Mouse (Mus musculus) hindbrain, postnatal 0 days (tissue): ENCODE data around the gene Hoxb3. TPM values are rescaled to one million over a fixed set of nuclear protein-coding genes. Genes with fewer than 3 reads are reported as not detected.

Experiments
- ATAC-seq: fragments of 200-750 bp; cut with Nextera tagmentation; 2 replicates; pipeline ENCODE4 v1.8.0; 2017; ENCODE audit warnings: mild to moderate bottlenecking, moderate TSS enrichment, moderate library complexity
- DNase-seq: peaks from one replicate; pipeline ENCODE4 v3.0.0-alpha.2; 2015; ENCODE audit warnings: low spot score
- H3K27ac ChIP-seq: fragments of 300-500 bp; sonication (generic); 2 replicates; pipeline ENCODE4 v1.5.1; 2014; ENCODE audit warnings: mild to moderate bottlenecking
- H3K27me3 ChIP-seq: fragments of 300-500 bp; sonication (generic); 2 replicates; pipeline ENCODE4 v1.6.1; 2014; ENCODE audit warnings: low read length, mixed read lengths; ENCODE audit not compliant: insufficient read depth
- H3K36me3 ChIP-seq: fragments of 300-500 bp; sonication (generic); 2 replicates; pipeline ENCODE4 v1.6.1; 2014; ENCODE audit warnings: low read length, mixed read lengths; ENCODE audit not compliant: insufficient read depth
- H3K4me1 ChIP-seq: fragments of 300-500 bp; sonication (generic); 2 replicates; pipeline ENCODE4 v1.6.1; 2014; ENCODE audit warnings: antibody characterized with exemption, low read length, mixed read lengths; ENCODE audit not compliant: insufficient read depth
- H3K4me2 ChIP-seq: fragments of 300-500 bp; sonication (generic); 2 replicates; pipeline ENCODE4 v1.6.1; 2014; ENCODE audit warnings: low read depth, mild to moderate bottlenecking, low read length, moderate library complexity, mixed read lengths
- H3K4me3 ChIP-seq: fragments of 300-500 bp; sonication (generic); 2 replicates; pipeline ENCODE4 v1.5.1; 2014; ENCODE audit warnings: low read length
- H3K9ac ChIP-seq: fragments of 300-500 bp; sonication (generic); replicated peaks from 2 replicates; pipeline ENCODE4 v1.6.1; 2014; ENCODE audit warnings: mild to moderate bottlenecking, low read length, moderate library complexity, mixed read lengths
- H3K9me3 ChIP-seq: fragments of 300-500 bp; sonication (generic); 2 replicates; pipeline ENCODE4 v1.6.1; 2016; ENCODE audit warnings: low read length, mixed read lengths
- CTCF ChIP-seq: IDR thresholded peaks from 2 replicates; pipeline ENCODE4 v1.5.1; 2016; ENCODE audit warnings: antibody characterized with exemption, control low read depth, low read depth
- WGBS: fragments of 180-500 bp; shearing (Covaris S2); extraction: QIAGEN DNeasy Blood & Tissue Kit; methylation state at CpG from one replicate; pipeline ENCODE4 v1.1.7; 2014; 5-methylcytosine and 5-hydroxymethylcytosine counted together
- polyA plus RNA-seq: library from polyadenylated mRNA; unstranded; fragments of >200 nt; fragmentation: Nextera tagmentation; extraction: Ambion mirVana; gene quantifications from 2 replicates; pipeline ENCODE4 v1.2.1, GENCODE M21; 2015
- total RNA-seq: library from RNA; depleted of rRNA; stranded (reverse); fragments of >200 nt; gene quantifications from 2 replicates; pipeline ENCODE4 v1.2.3, GENCODE M21; 2014

Hoxb3 gene
- total and polyA plus RNA-seq, 2 experiments from 2014 or later = 8.1 to 42.2 TPM

DNA sequence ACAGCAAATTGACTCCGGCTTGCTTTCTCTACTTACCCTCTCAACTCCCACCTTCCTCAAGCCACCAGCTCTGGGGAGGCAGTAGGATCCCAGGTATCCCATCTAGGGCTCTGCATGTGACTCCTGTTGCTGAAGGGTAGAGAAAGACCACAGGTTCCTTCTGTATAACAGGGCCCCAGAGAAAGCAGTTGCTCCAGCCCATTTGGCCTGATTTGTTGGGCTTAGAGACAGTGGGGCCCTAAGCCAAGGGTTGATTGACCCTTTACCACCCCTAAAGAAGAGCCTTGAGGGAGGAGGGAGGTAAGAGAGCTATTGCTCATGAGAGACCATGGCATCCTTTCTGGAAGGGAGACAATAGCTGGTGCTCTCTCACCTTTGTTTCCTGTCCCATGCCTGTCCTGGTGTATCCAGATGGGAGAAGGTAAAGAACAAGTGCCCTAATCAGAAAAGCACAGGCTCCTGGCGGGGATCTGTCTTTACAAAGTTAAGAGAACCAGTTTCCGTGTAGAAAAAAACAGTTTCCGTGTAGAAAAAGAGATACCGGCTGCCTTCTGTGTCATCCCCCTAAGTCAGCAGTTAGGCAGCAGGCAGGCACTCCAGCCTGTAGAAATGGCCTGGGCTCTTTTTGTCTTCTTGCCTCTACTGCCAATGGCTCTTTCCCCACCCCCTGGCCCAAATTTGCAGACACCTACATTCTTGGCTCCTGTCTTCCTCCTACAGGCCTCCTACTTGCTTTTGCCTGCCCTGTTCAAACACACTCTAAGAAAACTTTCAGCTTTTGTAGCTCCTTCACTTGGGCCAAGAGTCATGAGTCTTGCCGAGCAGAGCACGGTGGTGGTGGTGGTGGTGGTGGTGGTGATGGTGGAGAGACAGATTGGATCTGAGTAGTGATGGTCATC, 16.1 kb downstream of the Hoxb3 start:
- no peak for TF ChIP-seq CTCF
- 14% methylated on average over 7 of the region's 7 CpGs for WGBS
- Histone ChIP-seq H3K27ac (peak overlapping the region; percentile 89), H3K9me3 (no peaks in the 10 kb centered on the region), H3K4me1 (0 out of 2 replicates have a peak, but pooled peaks cover 2% of the 10 kb centered on the region), H3K9ac (no peak overlapping the region), H3K27me3 (peaks cover 70% of the 10 kb centered on the region), H3K36me3 (no peaks in the 10 kb centered on the region), H3K4me3 (no peak overlapping the region), H3K4me2 (peak overlapping the region; percentile 58)
- DNase-seq (no peak), ATAC-seq (no peak)

DNA sequence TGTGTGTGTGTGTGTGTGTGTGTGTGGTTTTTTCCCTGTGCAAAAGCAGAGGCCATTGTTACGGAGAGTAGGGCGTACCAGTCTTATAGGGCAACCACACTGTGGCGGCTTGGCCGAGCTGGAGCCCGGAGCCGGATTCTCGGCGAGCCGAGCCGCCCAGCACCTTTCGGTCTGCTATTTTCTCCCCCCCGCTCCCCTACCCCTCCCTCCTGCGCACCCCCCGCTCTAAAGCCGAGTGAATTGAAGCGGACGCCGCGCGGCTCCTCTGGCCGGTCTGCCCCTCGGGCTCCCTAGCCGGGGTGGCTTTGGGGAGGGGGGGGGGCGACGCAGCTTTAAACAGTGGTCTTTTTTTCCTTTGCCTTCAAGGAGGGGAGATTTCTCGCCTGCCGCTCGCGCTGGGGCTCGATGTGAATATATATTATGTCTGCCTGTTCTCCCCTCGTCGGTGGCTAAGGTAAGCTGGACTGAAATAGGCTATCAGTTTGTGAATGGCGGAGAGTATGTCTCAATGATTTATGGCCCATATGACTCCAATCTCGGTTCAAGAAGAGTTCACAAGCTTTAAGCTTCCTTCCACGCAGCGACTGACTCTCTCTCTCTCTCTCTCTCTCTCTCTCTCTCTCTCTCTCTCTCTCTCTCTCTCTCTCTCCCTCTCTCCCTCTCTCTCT, 17.7 kb downstream of the Hoxb3 start:
- no peaks in the 10 kb centered on the region for H3K36me3 ChIP-seq
- H3K4me2 ChIP-seq = peak overlapping the region; percentile 58
- H3K9me3 ChIP-seq = no peaks in the 10 kb centered on the region
- H3K27ac ChIP-seq = peak overlapping the region; percentile 89
- no peak for TF ChIP-seq CTCF
- ATAC-seq (peak; percentile 48; the same call in 1 of the 2 replicates), DNase-seq (peak; percentile 73)
- peak overlapping the region; percentile 34 for H3K4me3 ChIP-seq
- 0 out of 2 replicates have a peak, but pooled peaks cover 4% of the 10 kb centered on the region for H3K4me1 ChIP-seq
- WGBS = under 1% methylated on average over 36 of the region's 36 CpGs
- peaks cover 65% of the 10 kb centered on the region for H3K27me3 ChIP-seq
- peak overlapping the region; percentile 51 for H3K9ac ChIP-seq

DNA sequence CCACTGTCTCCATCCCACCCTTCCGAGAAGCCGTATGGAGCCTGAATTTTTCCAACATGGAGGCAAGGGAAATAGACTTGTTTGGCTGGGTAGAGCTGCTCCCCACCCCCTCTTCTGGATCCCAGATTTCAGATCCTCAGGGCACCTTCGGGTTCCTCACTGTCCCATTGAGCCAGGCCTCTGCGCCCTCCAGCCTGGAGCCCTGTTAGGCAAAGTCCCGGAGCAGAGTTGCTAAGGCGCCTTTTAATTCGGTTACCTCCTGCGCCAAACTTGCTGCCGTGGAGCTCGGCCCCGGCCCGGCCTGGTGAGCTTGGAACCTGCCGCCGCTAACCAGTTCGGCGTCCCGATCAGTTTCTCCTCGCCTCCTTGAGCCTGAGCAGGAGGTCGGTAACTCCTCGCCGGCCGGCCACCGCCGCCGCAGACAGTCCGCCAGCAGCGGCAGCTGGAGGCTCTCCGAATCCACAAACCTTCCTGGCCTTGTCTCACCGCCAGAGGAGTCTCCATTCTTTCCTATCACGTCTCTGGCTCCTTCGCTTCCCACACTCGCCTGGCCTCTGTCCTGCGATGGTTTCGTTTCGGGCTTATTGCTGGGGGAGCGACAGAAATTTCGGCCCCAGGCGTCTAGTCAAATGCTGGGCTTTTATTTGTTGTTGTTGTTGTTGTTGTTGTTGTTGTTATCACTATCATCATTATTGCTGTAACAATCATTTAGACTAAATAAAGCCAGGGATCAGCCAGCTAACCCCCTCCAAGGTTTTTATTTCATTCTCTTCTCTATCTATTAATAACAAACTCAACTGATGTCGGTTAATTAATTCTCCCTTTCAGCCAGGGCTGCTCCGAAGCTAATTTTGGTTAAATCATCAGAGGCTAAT, 18.8 kb downstream of the Hoxb3 start:
- Histone ChIP-seq H3K9ac (peak overlapping the region; percentile 61), H3K27me3 (peaks cover 65% of the 10 kb centered on the region), H3K4me1 (0 out of 2 replicates have a peak, but pooled peaks cover 4% of the 10 kb centered on the region), H3K4me2 (peak overlapping the region; percentile 58), H3K4me3 (peak overlapping the region; percentile 34), H3K27ac (peak overlapping the region; percentile 89), H3K9me3 (no peaks in the 10 kb centered on the region), H3K36me3 (no peaks in the 10 kb centered on the region)
- WGBS = under 1% methylated on average over 40 of the region's 40 CpGs
- TF ChIP-seq CTCF = peak; percentile 23; the same call in 1 of the 2 replicates
- DNase-seq = peak; percentile 60
- no peak for ATAC-seq

DNA sequence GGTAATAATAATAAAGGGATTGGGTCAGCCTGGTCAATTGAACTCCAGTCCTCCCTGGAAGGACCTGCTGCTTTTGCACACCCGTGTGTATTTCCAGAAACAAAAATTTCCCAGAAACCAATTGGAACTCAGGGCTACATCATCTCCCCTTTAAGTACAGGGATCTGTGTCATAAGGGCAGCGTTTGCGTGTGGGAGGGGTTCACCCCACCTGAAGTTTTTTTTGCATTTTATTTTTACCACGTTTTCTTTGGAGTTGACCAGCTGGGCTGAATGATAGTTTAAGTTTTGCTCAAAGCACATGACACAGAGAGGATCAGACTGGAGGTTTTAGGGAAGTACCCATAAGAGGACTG, 19.4 kb downstream of the Hoxb3 start:
- Histone ChIP-seq H3K9ac (peak overlapping the region; percentile 61), H3K9me3 (no peaks in the 10 kb centered on the region), H3K27ac (peak overlapping the region; percentile 89), H3K4me1 (0 out of 2 replicates have a peak, but pooled peaks cover 4% of the 10 kb centered on the region), H3K4me2 (peak overlapping the region; percentile 58), H3K36me3 (no peaks in the 10 kb centered on the region), H3K4me3 (peak overlapping the region; percentile 34), H3K27me3 (peaks cover 62% of the 10 kb centered on the region)
- DNase-seq = peak; percentile 15
- TF ChIP-seq CTCF = no peak
- whole genome bisulfite sequencing = 6% methylated on average over 4 of the region's 4 CpGs
- no peak for ATAC-seq

DNA sequence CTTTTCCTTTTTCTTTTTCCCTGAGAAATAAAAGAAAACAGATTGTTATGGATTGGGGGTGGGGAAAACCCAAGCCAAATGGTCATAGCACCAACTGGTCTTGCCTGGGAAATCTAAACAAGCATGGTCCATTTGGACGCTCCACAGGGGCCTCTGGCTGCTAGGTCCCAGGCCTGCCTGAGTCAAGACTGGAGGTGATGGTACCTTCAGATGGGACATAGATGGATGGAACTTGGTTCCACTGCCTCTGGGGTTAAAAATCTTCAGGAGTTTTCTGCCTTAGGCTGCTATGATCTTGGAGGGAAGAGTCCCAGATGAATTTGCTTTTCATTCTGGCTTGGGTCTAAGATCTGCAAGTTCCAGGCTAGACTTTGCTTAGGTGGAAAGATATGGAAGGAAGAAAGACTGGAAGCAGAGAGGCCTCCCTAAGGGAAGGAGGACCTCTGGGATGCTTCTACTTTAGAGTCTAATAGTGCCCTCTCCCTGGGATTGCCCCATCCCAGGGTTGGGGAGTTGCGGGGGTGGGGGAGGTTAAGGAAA, 20.1 kb downstream of the Hoxb3 start:
- peak overlapping the region; percentile 34 for H3K4me3 ChIP-seq
- whole genome bisulfite sequencing = 20% methylated on average over 2 of the region's 2 CpGs

More for the DNA sequence above, 20.1 kb downstream of the Hoxb3 start:
- H3K27me3 ChIP-seq = peaks cover 63% of the 10 kb centered on the region
- no peaks in the 10 kb centered on the region for H3K36me3 ChIP-seq
- peak overlapping the region; percentile 89 for H3K27ac ChIP-seq
- H3K9me3 ChIP-seq = no peaks in the 10 kb centered on the region
- DNase-seq = peak; percentile 25
- no peak for TF ChIP-seq CTCF
- H3K9ac ChIP-seq = peak overlapping the region; percentile 31; the same call in 1 of the 2 replicates
- no peak for ATAC-seq
- peak overlapping the region; percentile 58 for H3K4me2 ChIP-seq
- H3K4me1 ChIP-seq = 0 out of 2 replicates have a peak, but pooled peaks cover 4% of the 10 kb centered on the region
